Mouse (Mus musculus) layer of hippocampus, adult 2 months (tissue): ENCODE data around the gene Mup3. TPM values are rescaled to one million over a fixed set of nuclear protein-coding genes. Genes with fewer than 3 reads are reported as not detected.
A peak's percentile ranks its signal among the peaks of the same experiment; 100 is the strongest.
"Not testable (repeated sequence)": the region's sequence is repeated elsewhere in the genome, so short reads cannot be mapped to it uniquely, and the experiment has no call there.

Source experiments
- DNase-seq, 2 experiments: peaks; one replicate each; pipeline ENCODE4 v3.0.0; 2022; ENCODE audit warnings: low spot score in 2 of 2
- H3K27ac ChIP-seq: fragments of 200-600 bp; 2 replicates; pipeline ENCODE4 v1.8.1; 2022
- H3K4me3 ChIP-seq: fragments of 200-600 bp; 2 replicates; pipeline ENCODE4 v1.8.1; 2022; ENCODE audit warnings: mild to moderate bottlenecking
- CTCF ChIP-seq: fragments of 200-600 bp; conservative IDR thresholded peaks from 2 replicates; pipeline ENCODE4 v1.8.1; 2022; ENCODE audit warnings: antibody characterized with exemption, mild to moderate bottlenecking, moderate library complexity
- long read RNA-seq, 2 experiments: library from polyadenylated mRNA; stranded (forward); transcript quantifications; one replicate each; pipeline ENCODE4 v2.0.0; 2021; ENCODE audit warnings: borderline mapping rate in 2 of 2
- total RNA-seq, 2 experiments: library from RNA; stranded (reverse); gene quantifications; 2 replicates each; pipeline ENCODE4 v1.2.3; 2021

The Mup3 gene
- not detected for total RNA-seq
- long read RNA-seq, experiment 1, result 0 reads
- long read RNA-seq, experiment 2, result 0 reads

- H3K4me3 ChIP-seq, result no peak within 1 kb of the TSS
- H3K27ac ChIP-seq, result no peak within 1 kb of the TSS
- no peak for TF ChIP-seq CTCF
- DNase-seq, result no peak
Measured at GRCm38 (mm10) chr4:62087241-62087640, at the start of gene Mup3. Mup3 (minus strand) TSS chr4:62087342.

GRCm38 (mm10) chr4:62133706-62134105, 46.6 kb upstream of the Mup3 start:
- DNase-seq, result peak; percentile 23 to 60
- Histone ChIP-seq H3K27ac (no peak overlapping the region), H3K4me3 (no peak overlapping the region)
- TF ChIP-seq CTCF, result peak; percentile 78

GRCm38 (mm10) chr4:62103366-62103765, 16.2 kb upstream of the Mup3 start:
- peak; percentile 81 for TF ChIP-seq CTCF

GRCm38 (mm10) chr4:62087953-62088352, 811 bp upstream of the Mup3 start:
- TF ChIP-seq CTCF, result no peak
- Histone ChIP-seq H3K27ac (no peak overlapping the region), H3K4me3 (no peak overlapping the region)
- DNase-seq, result no peak

More at GRCm38 (mm10) chr4:62103366-62103765, 16.2 kb upstream of the Mup3 start:
- not testable (repeated sequence) for H3K4me3 ChIP-seq, H3K27ac ChIP-seq
- peak in 1 of 2 experiments; percentile 23 for DNase-seq

- no peak for TF ChIP-seq CTCF
- no peak overlapping the region for H3K4me3 ChIP-seq
- H3K27ac ChIP-seq, result no peak overlapping the region
- DNase-seq, result no peak
Measured at GRCm38 (mm10) chr4:62082755-62083154, 4.4 kb downstream of the Mup3 start.

GRCm38 (mm10) chr4:62075126-62075525, 12.0 kb downstream of the Mup3 start:
- Histone ChIP-seq H3K27ac (no peak overlapping the region), H3K4me3 (no peak overlapping the region)
- no peak for DNase-seq
- no peak for TF ChIP-seq CTCF

- H3K4me3 ChIP-seq, DNase-seq, H3K27ac ChIP-seq: not testable (repeated sequence)
Measured at GRCm38 (mm10) chr4:62054780-62055179, 32.4 kb downstream of the Mup3 start.

GRCm38 (mm10) chr4:62054058-62054457, 33.1 kb downstream of the Mup3 start, which contains the start of gene Mup20:
Mup20 (minus strand) TSS chr4:62054158.
- H3K27ac ChIP-seq, H3K4me3 ChIP-seq, DNase-seq: not testable (repeated sequence)

Other genes with a start within 250 kb of the Mup3 start
- gene Mup20, start 33.2 kb downstream of the Mup3 start, total RNA-seq, result not detected
- gene Mup21, start 63.5 kb upstream of the Mup3 start, total RNA-seq, result not detected
- gene Zfp37, start 143.7 kb upstream of the Mup3 start, total RNA-seq, result 10 to 100 TPM; 26.0 to 26.3 TPM
- gene Slc31a2, start 175.2 kb upstream of the Mup3 start, total RNA-seq, result 10 to 100 TPM in 1 of 2 experiments, 1 to 10 TPM in 1; 9.5 to 10.2 TPM